Comparison of ENCODE assay signal across 9 mouse cellular contexts in genomic region chr16:29734324-29734723, GRCm38 (mm10).
DNase-seq lines count a peak whose midpoint lies in the region; ATAC-seq and TF ChIP-seq lines count a peak whose summit lies in the region.
"Had no signal": no experiment of that assay in that cellular context is flagged by ENCODE, and none has a peak within 500 bp of the region (broad histone marks: within the 10 kb centered on the region; RNA-seq: fewer than 3 reads in every experiment).

No protein-coding gene starts in this region.

- H3K4me2 ChIP-seq in intestine, embryonic 14.5 days (ENCODE audit: low read length), result no peak overlapping the region; the same call in 1 of the 2 replicates
- H3K4me2 ChIP-seq in limb, embryonic 11.5 days (ENCODE audit: low read depth, severe bottlenecking), result peak overlapping the region; percentile 35
- peak overlapping the region; percentile 60 for H3K4me2 ChIP-seq in myocyte (ENCODE audit: low read depth)

- no peaks in the 10 kb centered on the region for H3K27me3 ChIP-seq in intestine, embryonic 14.5 days (replicated peaks; ENCODE audit: control insufficient read depth, insufficient read depth, low read length)
- no peaks in the 10 kb centered on the region for H3K27me3 ChIP-seq in limb, embryonic 11.5 days (ENCODE audit: control insufficient read depth, insufficient read depth, low read length)
- H3K27me3 ChIP-seq in myocyte (ENCODE audit: control insufficient read depth, insufficient read depth, insufficient read length), result no peaks in the 10 kb centered on the region

- TF ChIP-seq POLR2A in myocyte (IDR thresholded peaks at IDR 0.05; ENCODE audit: insufficient read length, low read depth), result no peak

- ATAC-seq in intestine, embryonic 14.5 days (replicated peaks; ENCODE audit: low FRiP score, low TSS enrichment, low read depth), result peak; percentile 77
- peak; percentile 67; the same call in 1 of the 2 replicates for ATAC-seq in limb, embryonic 11.5 days (ENCODE audit: insufficient number of reproducible peaks, low FRiP score, low TSS enrichment, low read depth)
- ATAC-seq in monocyte, adult 5-6 weeks (replicated peaks; ENCODE audit: insufficient number of reproducible peaks, low FRiP score, low TSS enrichment, poor library complexity, severe bottlenecking), result no peak

- H3K36me3 ChIP-seq in intestine, embryonic 14.5 days (ENCODE audit: control insufficient read depth, insufficient read depth, low read length), result no peaks in the 10 kb centered on the region
- no peaks in the 10 kb centered on the region for H3K36me3 ChIP-seq in limb, embryonic 11.5 days (ENCODE audit: control insufficient read depth, insufficient read depth, low read length)
- H3K36me3 ChIP-seq in myocyte (ENCODE audit: control insufficient read depth, insufficient read depth), result no peaks in the 10 kb centered on the region

- DNase-seq in testis, postnatal 14 days (ENCODE audit: low spot score), result peak; percentile 43
- no peak for DNase-seq in testis, postnatal 10 days (ENCODE audit: low spot score)
- DNase-seq in cerebellum, postnatal 14 days, result peak; percentile 75
- peak; percentile 39 for DNase-seq in gastrocnemius, postnatal 14 days
- no peak for DNase-seq in intestine, embryonic 14.5 days (ENCODE audit: low spot score)
- DNase-seq in limb, embryonic 11.5 days (ENCODE audit: low spot score), result peak; percentile 75

- WGBS in intestine, embryonic 14.5 days, result 6% methylated on average over 1 of the region's 1 CpGs
- 4% methylated on average over 1 of the region's 1 CpGs for WGBS in limb, embryonic 11.5 days

- H3K4me3 ChIP-seq in intestine, embryonic 14.5 days (ENCODE audit: low read depth, low read length), result no peak overlapping the region
- no peak overlapping the region for H3K4me3 ChIP-seq in limb, embryonic 11.5 days (ENCODE audit: low read depth, low read length)
- H3K4me3 ChIP-seq in myocyte, result no peak overlapping the region
- H3K4me3 ChIP-seq: erythroblast, embryonic 14.5 days had no signal

- H3K4me1 ChIP-seq in intestine, embryonic 14.5 days (replicated peaks; ENCODE audit: control insufficient read depth, insufficient read depth, low read length), result peaks cover 28% of the 10 kb centered on the region
- peaks cover 42% of the 10 kb centered on the region for H3K4me1 ChIP-seq in limb, embryonic 11.5 days (ENCODE audit: control insufficient read depth, insufficient read depth, low read length)

- no peak overlapping the region for H3ac ChIP-seq in myocyte (ENCODE audit: control insufficient read depth, insufficient read length)

- no peaks in the 10 kb centered on the region for H3K79me2 ChIP-seq in myocyte (ENCODE audit: control insufficient read depth, insufficient read depth)

- H3K9me3 ChIP-seq in intestine, embryonic 14.5 days (ENCODE audit: control insufficient read depth, low read length), result no peaks in the 10 kb centered on the region
- no peaks in the 10 kb centered on the region for H3K9me3 ChIP-seq in limb, embryonic 11.5 days (ENCODE audit: control insufficient read depth, low read length)

- no peak overlapping the region for H3K9ac ChIP-seq in intestine, embryonic 14.5 days (ENCODE audit: low read length)
- no peak overlapping the region for H3K9ac ChIP-seq in limb, embryonic 11.5 days (ENCODE audit: low read length)

- intact Hi-C loops in gastrocnemius, postnatal 14 days (cut with DNase I; ENCODE audit: low total_unique reads), result loop anchor here (2.0 to 10.0 kb wide), 2 partner anchors 200 to 502 kb away; no protein-coding TSS in a partner anchor

- H3K27ac ChIP-seq in intestine, embryonic 14.5 days (ENCODE audit: low read depth), result peak overlapping the region; percentile 78
- H3K27ac ChIP-seq in limb, embryonic 11.5 days (replicated peaks; ENCODE audit: low read depth, low read length), result peak overlapping the region; percentile 84

TF ChIP-seq in myocyte, 11 proteins besides CTCF, POLR2A, EP300 and RAD21:
- no peak for TF ChIP-seq TCF3 (IDR thresholded peaks at IDR 0.05; ENCODE audit: insufficient read length, low read depth)
TF ChIP-seq in myocyte: peak in this region for 0.

Comparison
In these comparisons a context has a peak if more than half of its experiments do, and no peak if none do; other contexts are left out.
1. DNase-seq: peak in testis, postnatal 14 days (single experiment), cerebellum, postnatal 14 days (2 of 2), gastrocnemius, postnatal 14 days (single experiment) and limb, embryonic 11.5 days (single experiment); none in testis, postnatal 10 days (single experiment) and intestine, embryonic 14.5 days (single experiment).